Mouse (Mus musculus) MEL (cell line): Measurements from ENCODE around the gene Akip1. TPM values are rescaled to one million over a fixed set of nuclear protein-coding genes. Genes with fewer than 3 reads are reported as not detected.

Experiments used
- DNase-seq: peaks from one replicate; pipeline ENCODE4 v3.0.0; 2011; ENCODE audit warnings: low read depth, low spot score
- H3K27ac ChIP-seq: 2 replicates; pipeline ENCODE4 v1.5.1; 2012; ENCODE audit warnings: low read depth, mild to moderate bottlenecking, control low read depth, low read length, moderate library complexity; ENCODE audit not compliant: control insufficient read depth
- H3K27me3 ChIP-seq, 2 experiments: fragments of 150-350 bp in 1 of 2; sonication (generic) in 1 of 2; 2 replicates each; pipeline ENCODE4 v1.6.1; 2012; ENCODE audit warnings: low read length in 2 of 2, mild to moderate bottlenecking in 2 of 2, improper control_type of control experiment in 1 of 2, moderate library complexity in 1 of 2; ENCODE audit not compliant: insufficient read depth in 2 of 2, control insufficient read depth in 1 of 2
- H3K36me3 ChIP-seq, 2 experiments: 2 replicates each; pipeline ENCODE4 v1.6.1; 2012 to 2014; ENCODE audit warnings: low read length in 2 of 2, improper control_type of control experiment in 1 of 2, inconsistent platforms in 1 of 2, mild to moderate bottlenecking in 1 of 2; ENCODE audit not compliant: insufficient read depth in 2 of 2, control insufficient read depth in 1 of 2
- H3K4me1 ChIP-seq, 2 experiments: fragments of 150-350 bp in 1 of 2; sonication (generic) in 1 of 2; 2 replicates each; pipeline ENCODE4 v1.6.1; 2012; ENCODE audit warnings: low read length in 2 of 2, improper control_type of control experiment in 1 of 2, mild to moderate bottlenecking in 1 of 2; ENCODE audit not compliant: insufficient read depth in 2 of 2, control insufficient read depth in 1 of 2
- H3K4me3 ChIP-seq, 2 experiments: fragments of 150-350 bp in 1 of 2; sonication (generic) in 1 of 2; 2 replicates each; pipeline ENCODE4 v1.5.1; 2012; ENCODE audit warnings: low read depth in 2 of 2, low read length in 2 of 2, mild to moderate bottlenecking in 2 of 2, moderate library complexity in 2 of 2, control low read depth in 1 of 2, improper control_type of control experiment in 1 of 2; ENCODE audit not compliant: control insufficient read depth in 1 of 2, insufficient read depth in 1 of 2
- H3K79me2 ChIP-seq: 2 replicates; pipeline ENCODE4 v1.6.1; 2012; ENCODE audit warnings: mild to moderate bottlenecking, low read length, moderate library complexity; ENCODE audit not compliant: control insufficient read depth, poor library complexity, insufficient read depth
- H3K9ac ChIP-seq: 2 replicates; pipeline ENCODE4 v1.6.1; 2012; ENCODE audit warnings: low read depth, mild to moderate bottlenecking, control low read depth, low read length, moderate library complexity; ENCODE audit not compliant: control insufficient read depth, poor library complexity, severe bottlenecking
- H3K9me3 ChIP-seq: fragments of 150-350 bp; sonication (generic); replicated peaks from 2 replicates; pipeline ENCODE4 v1.6.1; 2012; ENCODE audit warnings: mild to moderate bottlenecking, low read length, improper control_type of control experiment, moderate library complexity; ENCODE audit not compliant: insufficient read depth
- CHD1 ChIP-seq: IDR thresholded peaks from 2 replicates; pipeline ENCODE4 v1.6.1; 2012; ENCODE audit warnings: low read depth, mild to moderate bottlenecking, inconsistent platforms, low read length, improper control_type of control experiment
- CHD2 ChIP-seq: IDR thresholded peaks from 2 replicates; pipeline ENCODE4 v1.6.1; 2011; ENCODE audit warnings: low read length, improper control_type of control experiment
- ELF1 ChIP-seq: IDR thresholded peaks from 2 replicates; pipeline ENCODE4 v1.6.1; 2014; ENCODE audit warnings: low read depth, mild to moderate bottlenecking, inconsistent platforms, low read length, improper control_type of control experiment, moderate library complexity
- GABPA ChIP-seq: IDR thresholded peaks from 2 replicates; pipeline ENCODE4 v1.6.1; 2012; ENCODE audit warnings: low read depth, mild to moderate bottlenecking, inconsistent platforms, low read length, improper control_type of control experiment, moderate library complexity
- GATA1 ChIP-seq: IDR thresholded peaks from 2 replicates; pipeline ENCODE4 v1.6.1; 2011; ENCODE audit warnings: low read depth, low read length, improper control_type of control experiment
- KAT2A ChIP-seq: conservative IDR thresholded peaks from 2 replicates; pipeline ENCODE4 v1.6.1; 2012; ENCODE audit warnings: low read depth, low read length, improper control_type of control experiment, inconsistent platforms
- MYB ChIP-seq: IDR thresholded peaks from 2 replicates; pipeline ENCODE4 v1.6.1; 2011; ENCODE audit warnings: mild to moderate bottlenecking, low read depth, low read length, improper control_type of control experiment
- MYC ChIP-seq: IDR thresholded peaks from 2 replicates; pipeline ENCODE4 v1.6.1; 2011; ENCODE audit warnings: low read depth, mild to moderate bottlenecking, low read length, improper control_type of control experiment, moderate library complexity
- NRF1 ChIP-seq: IDR thresholded peaks from 2 replicates; pipeline ENCODE4 v1.6.1; 2014; ENCODE audit warnings: low read depth, mild to moderate bottlenecking, inconsistent platforms, low read length, improper control_type of control experiment, moderate library complexity; ENCODE audit not compliant: poor library complexity, insufficient read depth, severe bottlenecking
- POLR2A ChIP-seq, 2 experiments: IDR thresholded peaks; 2 replicates each; pipeline ENCODE4 v1.6.1; 2011 to 2012; ENCODE audit warnings: low read length in 2 of 2, mild to moderate bottlenecking in 2 of 2, control low read depth in 1 of 2, improper control_type of control experiment in 1 of 2, low read depth in 1 of 2, moderate library complexity in 1 of 2; ENCODE audit not compliant: control insufficient read depth in 1 of 2, insufficient read depth in 1 of 2, poor library complexity in 1 of 2
- POLR2AphosphoS2 ChIP-seq: IDR thresholded peaks from 2 replicates; pipeline ENCODE4 v1.6.1; 2011; ENCODE audit warnings: low read length, improper control_type of control experiment
- POLR2AphosphoS5 ChIP-seq: IDR thresholded peaks from 2 replicates; pipeline ENCODE4 v1.6.1; 2012; ENCODE audit warnings: low read depth, borderline replicate concordance, mild to moderate bottlenecking, inconsistent platforms, low read length, moderate library complexity, mixed read lengths
- RCOR1 ChIP-seq: IDR thresholded peaks from 2 replicates; pipeline ENCODE4 v1.6.1; 2012; ENCODE audit warnings: low read depth, mild to moderate bottlenecking, inconsistent platforms, low read length, improper control_type of control experiment
- SIN3A ChIP-seq: IDR thresholded peaks from 2 replicates; pipeline ENCODE4 v1.6.1; 2012; ENCODE audit warnings: low read length, improper control_type of control experiment, inconsistent platforms
- SMC3 ChIP-seq: IDR thresholded peaks from 2 replicates; pipeline ENCODE4 v1.6.1; 2011; ENCODE audit warnings: low read depth, low read length, improper control_type of control experiment
- TBP ChIP-seq: IDR thresholded peaks from 2 replicates; pipeline ENCODE4 v1.8.0; 2011; ENCODE audit warnings: low read depth, low read length, improper control_type of control experiment
- UBTF ChIP-seq: IDR thresholded peaks from 2 replicates; pipeline ENCODE4 v1.6.1; 2012; ENCODE audit warnings: low read depth, mild to moderate bottlenecking, inconsistent platforms, low read length, improper control_type of control experiment, moderate library complexity, borderline replicate concordance; ENCODE audit not compliant: insufficient read depth
- ZKSCAN1 ChIP-seq: IDR thresholded peaks from 2 replicates; pipeline ENCODE4 v1.6.1; 2012; ENCODE audit warnings: low read depth, mild to moderate bottlenecking, inconsistent platforms, low read length, improper control_type of control experiment, moderate library complexity
- ZMIZ1 ChIP-seq: IDR thresholded peaks from 2 replicates; pipeline ENCODE4 v1.6.1; 2012; ENCODE audit warnings: low read depth, mild to moderate bottlenecking, inconsistent platforms, low read length, improper control_type of control experiment, moderate library complexity
- ZNF384 ChIP-seq: IDR thresholded peaks from 2 replicates; pipeline ENCODE4 v1.6.1; 2012; ENCODE audit warnings: low read depth, mild to moderate bottlenecking, inconsistent platforms, low read length, improper control_type of control experiment
- polyA plus RNA-seq, 2 experiments: library from polyadenylated mRNA; stranded (reverse) in 1 of 2; unstranded in 1 of 2; fragments of >175 nt in 1 of 2; fragments of >200 nt in 1 of 2; gene quantifications; 2 replicates each; pipeline versions ENCODE4 v1.2.1 to v1.2.4; 2012; ENCODE audit warnings: low replicate concordance in 2 of 2, low read depth in 1 of 2; ENCODE audit not compliant: insufficient read length in 2 of 2, insufficient read depth in 1 of 2, missing spikeins in 1 of 2
- total RNA-seq: library from RNA; depleted of rRNA; stranded (reverse); fragments of 300-350 nt; gene quantifications from 2 replicates; pipeline ENCODE4 v1.2.3, GENCODE M21; 2012

Akip1 gene
- total and polyA plus RNA-seq, 3 experiments, result 29.0 to 34.0 TPM; not detected in 1

GRCm38 (mm10) chr7:109669426-109670170 is 33.9 kb upstream of the Akip1 start:
- H3K4me3 ChIP-seq, result no peak overlapping the region
- H3K36me3 ChIP-seq, result no peaks in the 10 kb centered on the region
- no peaks in the 10 kb centered on the region for H3K9me3 ChIP-seq
- DNase-seq, result no peak
- H3K27ac ChIP-seq, result no peak overlapping the region
- H3K9ac ChIP-seq, result no peak overlapping the region
- TF ChIP-seq ELF1, result no peak
- no peaks in the 10 kb centered on the region for H3K27me3 ChIP-seq
- no peaks in the 10 kb centered on the region for H3K79me2 ChIP-seq
- H3K4me1 ChIP-seq, result no peaks in the 10 kb centered on the region

GRCm38 (mm10) chr7:109671581-109672471 is 31.7 kb upstream of the Akip1 start:
- no peak overlapping the region for H3K9ac ChIP-seq
- no peaks in the 10 kb centered on the region for H3K79me2 ChIP-seq
- no peak overlapping the region for H3K4me3 ChIP-seq
- H3K9me3 ChIP-seq, result no peaks in the 10 kb centered on the region
- no peak for DNase-seq
- no peaks in the 10 kb centered on the region for H3K4me1 ChIP-seq
- no peak overlapping the region for H3K27ac ChIP-seq
- no peak for TF ChIP-seq SIN3A
- no peak for TF ChIP-seq ZNF384
- TF ChIP-seq SMC3, result no peak
- TF ChIP-seq POLR2AphosphoS5, result no peak
- TF ChIP-seq UBTF, result no peak
- TF ChIP-seq TBP, result no peak
- no peak for TF ChIP-seq POLR2A (IDR thresholded peaks at IDR 0.05; ENCODE audit: control insufficient read depth in 1 of 2, insufficient read depth in 1 of 2, low read depth in 1 of 2, low read length in 2 of 2, poor library complexity in 1 of 2)
- TF ChIP-seq CHD2, result no peak
- no peak for TF ChIP-seq POLR2AphosphoS2
- no peak for TF ChIP-seq RCOR1
- no peak for TF ChIP-seq NRF1
- TF ChIP-seq MYB, result no peak
- no peak for TF ChIP-seq ZKSCAN1
- no peak for TF ChIP-seq KAT2A
- no peak for TF ChIP-seq CHD1
- TF ChIP-seq ZMIZ1, result no peak
- TF ChIP-seq GABPA, result no peak
- no peak for TF ChIP-seq MYC
- no peak for TF ChIP-seq GATA1
- TF ChIP-seq, all 39 proteins: peak for 0
- H3K27me3 ChIP-seq, result no peaks in the 10 kb centered on the region
- no peaks in the 10 kb centered on the region for H3K36me3 ChIP-seq
